Mouse (Mus musculus): Measurements from ENCODE around the gene Atf5. TPM values are rescaled to one million over a fixed set of nuclear protein-coding genes. Genes with fewer than 3 reads are reported as not detected.

Gene Atf5
- polyA plus RNA-seq, 2 experiments: 3.7 to 47.9 TPM

- H3K9me3 ChIP-seq (ENCODE audit: control insufficient read depth, low read length): no peaks in the 10 kb centered on the region
- no peak for TF ChIP-seq POLR2A (IDR thresholded peaks at IDR 0.05; ENCODE audit: borderline replicate concordance, extremely low read depth, insufficient read depth, insufficient read length)
- no peaks in the 10 kb centered on the region for H3K27me3 ChIP-seq (ENCODE audit: control insufficient read depth, insufficient read depth, low read length)
- H3K4me1 ChIP-seq (ENCODE audit: control insufficient read depth, insufficient read depth, low read length): no peaks in the 10 kb centered on the region
- H3K27ac ChIP-seq (replicated peaks; ENCODE audit: low read depth, low read length): no peak overlapping the region
- no peak overlapping the region for H3K4me3 ChIP-seq (replicated peaks; ENCODE audit: low read length)
- no peak for ATAC-seq (ENCODE audit: low FRiP score, low read depth)
- no peak overlapping the region for H3K9ac ChIP-seq (ENCODE audit: low read depth, low read length, severe bottlenecking)
- no peak for DNase-seq (ENCODE audit: low spot score)
- no peaks in the 10 kb centered on the region for H3K36me3 ChIP-seq (ENCODE audit: control insufficient read depth, insufficient read depth, low read length)
- WGBS: 58% methylated on average over 4 of the region's 4 CpGs
- no peak overlapping the region for H3K4me2 ChIP-seq (replicated peaks; ENCODE audit: low read depth, low read length, severe bottlenecking)
These were observed 26.4 kb downstream of the Atf5 start for GRCm38 (mm10) chr7:44790066-44790465.

- ATAC-seq (ENCODE audit: low FRiP score, low read depth): no peak
- TF ChIP-seq POLR2A (IDR thresholded peaks at IDR 0.05; ENCODE audit: borderline replicate concordance, extremely low read depth, insufficient read depth, insufficient read length): no peak
These were observed 26.9 kb downstream of the Atf5 start for GRCm38 (mm10) chr7:44789531-44789930.

GRCm38 (mm10) chr7:44780101-44780500 lies 36.4 kb downstream of the Atf5 start:
- no peak overlapping the region for H3K4me2 ChIP-seq (replicated peaks; ENCODE audit: low read depth, low read length, severe bottlenecking)
- no peaks in the 10 kb centered on the region for H3K9me3 ChIP-seq (ENCODE audit: control insufficient read depth, low read length)
- ATAC-seq (ENCODE audit: low FRiP score, low read depth): no peak
- no peak overlapping the region for H3K9ac ChIP-seq (ENCODE audit: low read depth, low read length, severe bottlenecking)
- no peak for DNase-seq (ENCODE audit: low spot score)
- 84% methylated on average over 8 of the region's 8 CpGs for WGBS
- no peaks in the 10 kb centered on the region for H3K4me1 ChIP-seq (ENCODE audit: control insufficient read depth, insufficient read depth, low read length)
- TF ChIP-seq POLR2A (IDR thresholded peaks at IDR 0.05; ENCODE audit: borderline replicate concordance, extremely low read depth, insufficient read depth, insufficient read length): no peak
- peaks cover 13% of the 10 kb centered on the region; the same call in 1 of the 2 replicates for H3K36me3 ChIP-seq (ENCODE audit: control insufficient read depth, insufficient read depth, low read length)
- H3K27ac ChIP-seq (replicated peaks; ENCODE audit: low read depth, low read length): no peak overlapping the region
- no peak overlapping the region for H3K4me3 ChIP-seq (replicated peaks; ENCODE audit: low read length)
- H3K27me3 ChIP-seq (ENCODE audit: control insufficient read depth, insufficient read depth, low read length): no peaks in the 10 kb centered on the region

More at GRCm38 (mm10) chr7:44789531-44789930, 26.9 kb downstream of the Atf5 start:
- Histone ChIP-seq H3K4me1 (ENCODE audit: control insufficient read depth, insufficient read depth, low read length) (no peaks in the 10 kb centered on the region), H3K27me3 (ENCODE audit: control insufficient read depth, insufficient read depth, low read length) (no peaks in the 10 kb centered on the region), H3K27ac (replicated peaks; ENCODE audit: low read depth, low read length) (no peak overlapping the region), H3K36me3 (ENCODE audit: control insufficient read depth, insufficient read depth, low read length) (no peaks in the 10 kb centered on the region), H3K4me3 (replicated peaks; ENCODE audit: low read length) (no peak overlapping the region), H3K9ac (ENCODE audit: low read depth, low read length, severe bottlenecking) (no peak overlapping the region), H3K4me2 (replicated peaks; ENCODE audit: low read depth, low read length, severe bottlenecking) (no peak overlapping the region), H3K9me3 (ENCODE audit: control insufficient read depth, low read length) (no peaks in the 10 kb centered on the region)
- 65% methylated on average over 3 of the region's 3 CpGs for WGBS
- no peak for DNase-seq (ENCODE audit: low spot score)

GRCm38 (mm10) chr7:44776849-44777498 lies 39.5 kb downstream of the Atf5 start:
- DNase-seq (ENCODE audit: low spot score) (no peak), ATAC-seq (ENCODE audit: low FRiP score, low read depth) (no peak)
- H3K9ac ChIP-seq (ENCODE audit: low read depth, low read length, severe bottlenecking): no peak overlapping the region
- no peaks in the 10 kb centered on the region for H3K9me3 ChIP-seq (ENCODE audit: control insufficient read depth, low read length)
- no peak for TF ChIP-seq POLR2A (IDR thresholded peaks at IDR 0.05; ENCODE audit: borderline replicate concordance, extremely low read depth, insufficient read depth, insufficient read length)
- H3K36me3 ChIP-seq (ENCODE audit: control insufficient read depth, insufficient read depth, low read length): peaks cover 34% of the 10 kb centered on the region; the same call in 1 of the 2 replicates
- 77% methylated on average over 9 of the region's 9 CpGs for WGBS
- no peak overlapping the region for H3K4me3 ChIP-seq (replicated peaks; ENCODE audit: low read length)
- no peak overlapping the region for H3K27ac ChIP-seq (replicated peaks; ENCODE audit: low read depth, low read length)
- H3K4me2 ChIP-seq (replicated peaks; ENCODE audit: low read depth, low read length, severe bottlenecking): no peak overlapping the region
- no peaks in the 10 kb centered on the region for H3K4me1 ChIP-seq (ENCODE audit: control insufficient read depth, insufficient read depth, low read length)
- H3K27me3 ChIP-seq (ENCODE audit: control insufficient read depth, insufficient read depth, low read length): no peaks in the 10 kb centered on the region

- Histone ChIP-seq H3K9ac (ENCODE audit: low read depth, low read length, severe bottlenecking) (no peak overlapping the region), H3K4me1 (ENCODE audit: control insufficient read depth, insufficient read depth, low read length) (no peaks in the 10 kb centered on the region), H3K4me2 (replicated peaks; ENCODE audit: low read depth, low read length, severe bottlenecking) (no peak overlapping the region), H3K27me3 (ENCODE audit: control insufficient read depth, insufficient read depth, low read length) (no peaks in the 10 kb centered on the region), H3K4me3 (replicated peaks; ENCODE audit: low read length) (no peak overlapping the region), H3K36me3 (ENCODE audit: control insufficient read depth, insufficient read depth, low read length) (peaks cover 67% of the 10 kb centered on the region), H3K9me3 (ENCODE audit: control insufficient read depth, low read length) (no peaks in the 10 kb centered on the region), H3K27ac (replicated peaks; ENCODE audit: low read depth, low read length) (no peak overlapping the region)
- no peak for TF ChIP-seq POLR2A (IDR thresholded peaks at IDR 0.05; ENCODE audit: borderline replicate concordance, extremely low read depth, insufficient read depth, insufficient read length)
- 89% methylated on average over 8 of the region's 8 CpGs for WGBS
- DNase-seq (ENCODE audit: low spot score) (no peak), ATAC-seq (ENCODE audit: low FRiP score, low read depth) (no peak)
These were observed 43.8 kb downstream of the Atf5 start for GRCm38 (mm10) chr7:44772591-44773204.

Measured in limb, embryonic 14.5 days (tissue).